Mouse (Mus musculus): ENCODE measurements around the gene Crlf2. TPM values are rescaled to one million over a fixed set of nuclear protein-coding genes. Genes with fewer than 3 reads are reported as not detected.
A peak's percentile ranks its signal among the peaks of the same experiment; 100 is the strongest.

Gene Crlf2
- polyA plus RNA-seq (2015; fragmentation: Nextera tagmentation; extraction: Ambion mirVana), result 12.0 and 13.1 TPM in 2 replicates

DNA sequence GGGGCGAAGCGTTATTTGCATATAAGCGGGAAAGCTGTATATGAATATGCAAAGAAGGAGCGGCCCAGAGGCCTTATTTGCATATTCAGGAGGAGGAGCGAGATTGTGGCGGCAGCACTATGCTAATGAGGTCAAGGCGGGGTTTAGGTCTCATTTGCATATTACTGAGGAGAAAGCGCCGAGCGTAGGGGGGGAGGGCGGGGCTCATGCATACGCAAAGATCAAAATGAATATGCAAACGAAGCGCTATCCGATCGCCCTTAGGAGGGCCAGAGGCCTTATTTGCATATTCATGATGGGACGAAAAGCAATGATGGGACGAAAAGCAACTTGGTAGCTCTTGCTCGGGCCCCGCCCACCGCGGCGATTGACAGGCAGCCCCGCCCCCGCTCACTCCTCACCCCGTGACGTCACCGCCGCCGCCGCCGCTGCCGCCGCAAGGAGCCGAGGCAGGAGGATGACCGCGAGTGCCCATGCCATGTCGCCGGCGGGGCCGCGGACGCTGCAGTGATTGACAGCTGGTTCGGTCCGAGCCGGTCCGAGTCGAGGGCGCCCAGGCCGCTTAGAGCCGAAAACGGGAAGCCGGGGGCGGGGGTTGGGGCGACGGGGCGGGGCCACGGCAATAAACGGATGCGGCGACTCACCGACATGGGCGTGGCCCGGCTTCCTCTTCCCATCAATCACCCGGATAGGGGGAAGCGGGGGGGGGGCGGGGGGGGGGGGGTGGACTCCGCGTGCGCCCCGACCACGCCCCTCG, at the start of gene Crlf2:
Gene Crlf2, minus strand, starts transcription at position 590 of the 757 bp plus-strand sequence.
- Histone ChIP-seq H3K27me3 (replicated peaks; ENCODE audit: control insufficient read depth, insufficient read depth, low read length) (no peaks in the 10 kb centered on the region), H3K9ac (ENCODE audit: low read depth, low read length) (peak within 1 kb of the TSS; percentile 58), H3K4me3 (ENCODE audit: low read depth, low read length) (peak within 1 kb of the TSS; percentile 72), H3K4me2 (replicated peaks; ENCODE audit: low read depth) (peak within 1 kb of the TSS; percentile 69), H3K9me3 (ENCODE audit: control insufficient read depth) (peaks cover 15% of the 10 kb centered on the region), H3K36me3 (ENCODE audit: control insufficient read depth, insufficient read depth) (peaks cover 13% of the 10 kb centered on the region; the same call in 1 of the 2 replicates), H3K4me1 (replicated peaks; ENCODE audit: control insufficient read depth, insufficient read depth, low read length) (no peaks in the 10 kb centered on the region), H3K27ac (ENCODE audit: low read depth, low read length) (peak within 1 kb of the TSS; percentile 97)
- WGBS, result under 1% methylated on average over 55 of the region's 73 CpGs
- no peak for TF ChIP-seq CTCF (IDR thresholded peaks at IDR 0.05; ENCODE audit: low read depth)
- ATAC-seq, result peak; percentile 68

DNA sequence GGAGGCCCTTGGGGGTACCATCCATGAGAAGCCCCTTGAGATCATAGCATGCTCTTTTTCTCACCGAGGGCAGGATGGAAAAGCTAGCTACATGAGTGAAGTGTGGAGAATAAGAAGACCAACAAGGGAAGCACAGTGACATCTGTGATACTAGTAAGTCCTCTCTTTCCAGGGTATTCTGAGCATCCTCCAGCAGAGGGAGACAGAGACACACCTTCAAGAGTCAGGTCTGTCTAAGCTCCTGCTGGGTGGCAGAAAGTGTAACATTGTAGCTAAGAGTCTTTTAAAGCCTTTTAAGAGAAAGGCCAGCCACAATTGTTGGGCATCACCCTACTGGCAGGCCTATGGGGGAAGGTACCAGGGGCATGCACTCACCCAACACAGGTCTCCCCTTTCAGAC, 43.8 kb upstream of the Crlf2 start:
- no peak for ATAC-seq
- H3K4me2 ChIP-seq (replicated peaks; ENCODE audit: low read depth), result no peak overlapping the region
- H3K27me3 ChIP-seq (replicated peaks; ENCODE audit: control insufficient read depth, insufficient read depth, low read length), result no peaks in the 10 kb centered on the region
- peak; percentile 89 for TF ChIP-seq CTCF (IDR thresholded peaks at IDR 0.05; ENCODE audit: low read depth)
- H3K9me3 ChIP-seq (ENCODE audit: control insufficient read depth), result no peaks in the 10 kb centered on the region
- no peaks in the 10 kb centered on the region for H3K4me1 ChIP-seq (replicated peaks; ENCODE audit: control insufficient read depth, insufficient read depth, low read length)
- no peak overlapping the region for H3K4me3 ChIP-seq (ENCODE audit: low read depth, low read length)
- no peaks in the 10 kb centered on the region for H3K36me3 ChIP-seq (ENCODE audit: control insufficient read depth, insufficient read depth)
- WGBS, result 52% methylated on average over 1 of the region's 1 CpGs
- H3K27ac ChIP-seq (ENCODE audit: low read depth, low read length), result no peak overlapping the region
- no peak overlapping the region for H3K9ac ChIP-seq (ENCODE audit: low read depth, low read length)

DNA sequence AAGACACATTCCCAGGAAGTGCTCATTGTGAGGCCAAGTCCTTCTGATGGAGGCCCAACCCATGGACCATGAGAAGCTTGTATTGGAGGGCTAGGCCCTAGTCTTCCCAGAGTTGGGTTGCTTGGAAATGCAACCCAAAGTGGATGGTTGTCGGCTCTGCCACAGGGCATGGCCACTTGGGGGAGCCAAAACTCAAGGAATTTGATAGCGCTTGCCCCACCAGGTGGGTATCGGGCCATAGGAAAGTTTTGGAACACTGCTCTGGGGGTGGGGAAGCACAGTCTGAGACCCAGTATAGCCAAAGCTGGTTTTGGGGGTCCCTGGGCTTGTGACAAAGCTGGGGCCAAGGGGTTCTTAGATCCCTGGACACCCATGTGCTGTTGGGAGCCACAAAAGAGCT, 42.3 kb upstream of the Crlf2 start:
- Histone ChIP-seq H3K36me3 (ENCODE audit: control insufficient read depth, insufficient read depth) (no peaks in the 10 kb centered on the region), H3K27ac (ENCODE audit: low read depth, low read length) (no peak overlapping the region), H3K4me2 (replicated peaks; ENCODE audit: low read depth) (no peak overlapping the region), H3K9me3 (ENCODE audit: control insufficient read depth) (no peaks in the 10 kb centered on the region), H3K9ac (ENCODE audit: low read depth, low read length) (no peak overlapping the region), H3K4me3 (ENCODE audit: low read depth, low read length) (no peak overlapping the region), H3K27me3 (replicated peaks; ENCODE audit: control insufficient read depth, insufficient read depth, low read length) (no peaks in the 10 kb centered on the region), H3K4me1 (replicated peaks; ENCODE audit: control insufficient read depth, insufficient read depth, low read length) (no peaks in the 10 kb centered on the region)
- 16% methylated on average over 3 of the region's 3 CpGs for WGBS
- 0 out of 2 replicates have a peak, but pooled peaks have one; percentile 13 for ATAC-seq
- peak; percentile 72 for TF ChIP-seq CTCF (IDR thresholded peaks at IDR 0.05; ENCODE audit: low read depth)

DNA sequence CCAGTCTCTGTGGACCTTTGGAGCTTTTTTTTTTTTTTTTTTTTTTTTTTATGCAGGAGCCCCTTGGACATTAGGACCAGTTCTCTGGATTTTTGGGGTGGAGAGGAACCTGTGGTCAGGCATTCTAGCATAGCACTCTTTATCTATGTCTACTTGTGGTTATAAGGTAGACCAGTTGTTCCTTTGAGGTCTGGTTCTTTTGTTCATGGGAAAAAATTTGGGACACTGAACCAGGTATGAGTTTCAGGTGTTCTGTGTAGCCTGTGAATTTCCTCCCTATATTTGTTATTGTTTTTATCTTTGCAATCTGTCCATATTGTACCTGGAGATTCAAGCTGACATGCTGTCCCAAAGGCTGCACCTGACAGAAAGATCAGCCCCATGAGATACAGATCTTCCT, 40.1 kb upstream of the Crlf2 start:
- H3K27me3 ChIP-seq (replicated peaks; ENCODE audit: control insufficient read depth, insufficient read depth, low read length), result no peaks in the 10 kb centered on the region
- no peaks in the 10 kb centered on the region for H3K9me3 ChIP-seq (ENCODE audit: control insufficient read depth)
- H3K4me2 ChIP-seq (replicated peaks; ENCODE audit: low read depth), result no peak overlapping the region
- no peaks in the 10 kb centered on the region for H3K36me3 ChIP-seq (ENCODE audit: control insufficient read depth, insufficient read depth)
- no peak overlapping the region for H3K4me3 ChIP-seq (ENCODE audit: low read depth, low read length)
- ATAC-seq, result no peak
- H3K9ac ChIP-seq (ENCODE audit: low read depth, low read length), result no peak overlapping the region
- H3K4me1 ChIP-seq (replicated peaks; ENCODE audit: control insufficient read depth, insufficient read depth, low read length), result no peaks in the 10 kb centered on the region
- no peak overlapping the region for H3K27ac ChIP-seq (ENCODE audit: low read depth, low read length)
- no peak for TF ChIP-seq CTCF (IDR thresholded peaks at IDR 0.05; ENCODE audit: low read depth)

DNA sequence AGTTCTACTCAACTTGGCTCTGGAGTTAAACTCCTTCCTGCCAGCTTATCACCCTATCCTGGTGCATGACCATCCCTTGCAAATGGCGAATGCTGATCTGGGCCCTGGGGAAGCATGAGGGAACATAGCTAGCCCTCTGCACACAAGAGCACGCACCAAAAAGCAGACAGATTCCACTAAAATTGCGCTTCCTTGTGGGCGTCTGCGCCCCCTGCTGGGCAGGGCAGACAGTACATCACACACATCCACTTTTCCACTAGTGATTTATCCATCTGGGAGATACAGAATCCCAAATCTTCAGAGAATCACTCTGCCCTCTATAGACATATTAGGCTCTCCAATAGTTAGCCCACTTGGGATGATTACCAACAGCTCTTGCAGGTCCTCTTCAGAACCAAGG, 37.9 kb upstream of the Crlf2 start:
- H3K36me3 ChIP-seq (ENCODE audit: control insufficient read depth, insufficient read depth), result no peaks in the 10 kb centered on the region
- H3K4me3 ChIP-seq (ENCODE audit: low read depth, low read length), result no peak overlapping the region
- no peaks in the 10 kb centered on the region for H3K9me3 ChIP-seq (ENCODE audit: control insufficient read depth)
- H3K4me2 ChIP-seq (replicated peaks; ENCODE audit: low read depth), result no peak overlapping the region
- peak; percentile 77 for TF ChIP-seq CTCF (IDR thresholded peaks at IDR 0.05; ENCODE audit: low read depth)
- no peak overlapping the region for H3K27ac ChIP-seq (ENCODE audit: low read depth, low read length)
- H3K27me3 ChIP-seq (replicated peaks; ENCODE audit: control insufficient read depth, insufficient read depth, low read length), result no peaks in the 10 kb centered on the region
- H3K9ac ChIP-seq (ENCODE audit: low read depth, low read length), result no peak overlapping the region
- 43% methylated on average over 5 of the region's 5 CpGs for WGBS
- no peak for ATAC-seq
- no peaks in the 10 kb centered on the region for H3K4me1 ChIP-seq (replicated peaks; ENCODE audit: control insufficient read depth, insufficient read depth, low read length)

DNA sequence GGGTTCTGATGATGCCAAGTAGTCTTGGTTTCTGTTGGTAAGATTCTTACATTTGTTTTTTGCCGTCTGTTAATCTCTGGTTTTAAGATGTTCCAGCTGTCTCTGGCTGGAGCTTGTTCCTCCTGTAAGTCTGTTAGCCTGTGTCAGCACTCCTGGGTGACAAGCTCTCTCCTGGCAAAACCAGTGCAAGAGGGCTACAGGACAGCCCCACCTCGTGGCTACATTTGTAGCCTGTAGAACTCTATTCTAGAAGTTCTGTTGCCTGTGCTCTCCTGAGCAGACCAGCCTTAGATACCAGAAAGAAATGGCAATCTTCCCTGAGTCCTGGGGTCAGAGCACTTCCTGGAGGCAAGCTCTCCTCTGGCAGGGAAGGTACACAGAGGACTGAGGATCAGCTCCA, 4.0 kb upstream of the Crlf2 start:
- no peaks in the 10 kb centered on the region for H3K27me3 ChIP-seq (replicated peaks; ENCODE audit: control insufficient read depth, insufficient read depth, low read length)
- H3K4me3 ChIP-seq (ENCODE audit: low read depth, low read length), result no peak overlapping the region
- no peak for TF ChIP-seq CTCF (IDR thresholded peaks at IDR 0.05; ENCODE audit: low read depth)
- ATAC-seq, result no peak
- no peaks in the 10 kb centered on the region for H3K36me3 ChIP-seq (ENCODE audit: control insufficient read depth, insufficient read depth)
- no peaks in the 10 kb centered on the region for H3K9me3 ChIP-seq (ENCODE audit: control insufficient read depth)
- H3K4me1 ChIP-seq (replicated peaks; ENCODE audit: control insufficient read depth, insufficient read depth, low read length), result no peaks in the 10 kb centered on the region
- no peak overlapping the region for H3K9ac ChIP-seq (ENCODE audit: low read depth, low read length)
- no peak overlapping the region for H3K4me2 ChIP-seq (replicated peaks; ENCODE audit: low read depth)
- H3K27ac ChIP-seq (ENCODE audit: low read depth, low read length), result no peak overlapping the region
- 70% methylated on average over 2 of the region's 2 CpGs for WGBS
